Mouse (Mus musculus) bone marrow macrophage, adult 2 months (primary cell): ENCODE results near the gene 1810046K07Rik.

Source experiments
- CTCF ChIP-seq: IDR thresholded peaks from 2 replicates; pipeline ENCODE4 v1.5.1; 2012; ENCODE audit warnings: low read depth, mild to moderate bottlenecking, low read length, moderate library complexity
- POLR2A ChIP-seq: IDR thresholded peaks from 2 replicates; pipeline ENCODE4 v1.6.1; 2012; ENCODE audit warnings: mild to moderate bottlenecking, low read depth, low read length, borderline replicate concordance

DNA sequence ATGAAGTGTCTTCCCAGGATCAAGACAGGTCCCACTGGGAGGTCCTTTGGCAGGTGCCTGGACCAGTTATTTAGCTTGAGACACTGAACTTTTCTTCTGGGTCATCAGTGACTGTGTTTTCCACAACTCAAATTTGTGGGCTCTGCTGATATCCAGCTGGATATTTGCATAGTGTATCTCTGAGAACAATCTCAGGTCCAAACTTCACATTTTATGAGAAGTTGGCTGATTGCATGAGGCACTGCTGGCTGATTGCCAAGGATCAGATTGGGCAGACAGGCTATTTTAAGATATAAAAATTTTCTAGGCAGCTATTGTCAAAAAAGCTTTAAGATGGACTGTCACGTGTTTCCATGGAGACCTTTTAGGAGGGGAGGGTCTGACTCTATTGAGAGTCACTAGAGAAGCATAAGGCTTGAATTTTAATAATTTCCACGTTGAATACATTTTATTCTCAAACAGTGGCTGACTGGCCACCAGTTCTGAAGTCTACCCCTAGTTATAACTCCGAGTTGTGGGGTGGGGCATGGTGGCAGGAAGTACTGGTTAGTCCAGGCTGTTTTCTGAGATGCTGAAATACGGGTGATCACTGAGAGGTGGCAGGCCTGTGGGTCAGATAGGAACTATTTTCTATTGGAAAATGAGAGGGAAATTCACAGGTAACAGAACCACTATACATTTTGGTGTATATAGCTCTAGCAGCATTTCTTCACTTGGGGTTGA is 71.8 kb downstream of the 1810046K07Rik start:
- TF ChIP-seq CTCF (no peak), POLR2A (no peak)
